Mouse (Mus musculus) lung, postnatal 0 days (tissue): ENCODE data around the gene Tnfaip1. TPM values are rescaled to one million over a fixed set of nuclear protein-coding genes. Genes with fewer than 3 reads are reported as not detected.

ENCODE experiments used
- ATAC-seq: fragments of 200-750 bp; cut with Nextera tagmentation; 2 replicates; pipeline ENCODE4 v1.8.0; 2017; ENCODE audit warnings: moderate library complexity
- DNase-seq: peaks from one replicate; pipeline ENCODE4 v3.0.0-alpha.2; 2016; ENCODE audit warnings: low spot score
- H3K27ac ChIP-seq: fragments of 300-500 bp; sonication (generic); 2 replicates; pipeline ENCODE4 v1.5.1; 2014; ENCODE audit warnings: antibody characterized with exemption, mild to moderate bottlenecking, low read length, mixed read lengths
- H3K27me3 ChIP-seq: fragments of 300-500 bp; sonication (generic); replicated peaks from 2 replicates; pipeline ENCODE4 v1.6.1; 2014; ENCODE audit warnings: low read length, mixed read lengths; ENCODE audit not compliant: insufficient read depth
- H3K36me3 ChIP-seq: fragments of 300-500 bp; sonication (generic); 2 replicates; pipeline ENCODE4 v1.6.1; 2014; ENCODE audit warnings: low read length, mixed read lengths; ENCODE audit not compliant: insufficient read depth
- H3K4me1 ChIP-seq: fragments of 300-500 bp; sonication (generic); 2 replicates; pipeline ENCODE4 v1.6.1; 2014; ENCODE audit warnings: antibody characterized with exemption, low read depth, low read length, mixed read lengths; ENCODE audit not compliant: insufficient read depth
- H3K4me2 ChIP-seq: fragments of 300-500 bp; sonication (generic); replicated peaks from 2 replicates; pipeline ENCODE4 v1.6.1; 2014; ENCODE audit warnings: low read depth, mild to moderate bottlenecking, low read length, moderate library complexity, mixed read lengths
- H3K4me3 ChIP-seq: fragments of 300-500 bp; sonication (generic); 2 replicates; pipeline ENCODE4 v1.5.1; 2014; ENCODE audit warnings: low read depth, low read length
- H3K9ac ChIP-seq: fragments of 300-500 bp; sonication (generic); replicated peaks from 2 replicates; pipeline ENCODE4 v1.6.1; 2014; ENCODE audit warnings: low read depth, mild to moderate bottlenecking
- H3K9me3 ChIP-seq: fragments of 300-500 bp; sonication (generic); 2 replicates; pipeline ENCODE4 v1.6.1; 2016; ENCODE audit warnings: low read length, mixed read lengths
- CTCF ChIP-seq: IDR thresholded peaks from 2 replicates; pipeline ENCODE4 v1.5.1; 2016; ENCODE audit warnings: antibody characterized with exemption, mild to moderate bottlenecking
- EP300 ChIP-seq: IDR thresholded peaks from 2 replicates; pipeline ENCODE4 v1.6.1; 2016; ENCODE audit warnings: antibody characterized with exemption, mild to moderate bottlenecking, control low read depth
- WGBS: fragments of 180-500 bp; shearing (Covaris S2); extraction: QIAGEN DNeasy Blood & Tissue Kit; methylation state at CpG from one replicate; pipeline ENCODE4 v1.1.7; 2014; 5-methylcytosine and 5-hydroxymethylcytosine counted together
- polyA plus RNA-seq: library from polyadenylated mRNA; unstranded; fragments of >200 nt; fragmentation: Nextera tagmentation; extraction: Ambion mirVana; gene quantifications from 2 replicates; pipeline ENCODE4 v1.2.1, GENCODE M21; 2015

The Tnfaip1 gene
- polyA plus RNA-seq, 1 experiment from 2014 or later = 96.6 TPM

- H3K36me3 ChIP-seq = peaks cover 5% of the 10 kb centered on the region
- H3K4me3 ChIP-seq = no peak overlapping the region
- H3K9me3 ChIP-seq = no peaks in the 10 kb centered on the region
- H3K9ac ChIP-seq = no peak overlapping the region
- TF ChIP-seq EP300 (no peak), CTCF (no peak)
- H3K27me3 ChIP-seq = no peaks in the 10 kb centered on the region
- ATAC-seq = no peak
- H3K27ac ChIP-seq = no peak overlapping the region
- H3K4me2 ChIP-seq = no peak overlapping the region
- 91% methylated on average over 8 of the region's 8 CpGs for WGBS
- DNase-seq = no peak
- peaks cover 1% of the 10 kb centered on the region; the same call in 1 of the 2 replicates for H3K4me1 ChIP-seq
These were observed 35.3 kb upstream of the Tnfaip1 start for GRCm38 (mm10) chr11:78571441-78571840.

- TF ChIP-seq EP300 = no peak
- no peak for TF ChIP-seq CTCF
- WGBS = 39% methylated on average over 3 of the region's 3 CpGs
- Histone ChIP-seq H3K27ac (peak overlapping the region; percentile 23; the same call in 1 of the 2 replicates), H3K27me3 (no peaks in the 10 kb centered on the region), H3K9me3 (no peaks in the 10 kb centered on the region), H3K4me1 (peaks cover 6% of the 10 kb centered on the region; the same call in 1 of the 2 replicates), H3K4me2 (no peak overlapping the region), H3K36me3 (peaks cover 5% of the 10 kb centered on the region), H3K4me3 (no peak overlapping the region), H3K9ac (no peak overlapping the region)
- ATAC-seq = no peak; the same call in 1 of the 2 replicates
- peak; percentile 22 for DNase-seq
These were observed 33.7 kb upstream of the Tnfaip1 start for GRCm38 (mm10) chr11:78569806-78570205.

GRCm38 (mm10) chr11:78568827-78569226 lies 32.7 kb upstream of the Tnfaip1 start:
- peaks cover 5% of the 10 kb centered on the region for H3K36me3 ChIP-seq
- H3K9me3 ChIP-seq = no peaks in the 10 kb centered on the region
- H3K27me3 ChIP-seq = no peaks in the 10 kb centered on the region
- peaks cover 6% of the 10 kb centered on the region; the same call in 1 of the 2 replicates for H3K4me1 ChIP-seq
- no peak overlapping the region for H3K4me2 ChIP-seq
- 82% methylated on average over 10 of the region's 10 CpGs for WGBS
- H3K27ac ChIP-seq = no peak overlapping the region
- DNase-seq (no peak), ATAC-seq (no peak)
- H3K9ac ChIP-seq = no peak overlapping the region
- TF ChIP-seq EP300 (no peak), CTCF (no peak)
- H3K4me3 ChIP-seq = no peak overlapping the region

- no peaks in the 10 kb centered on the region for H3K27me3 ChIP-seq
- DNase-seq = no peak
- H3K4me3 ChIP-seq = no peak overlapping the region
- TF ChIP-seq CTCF (no peak), EP300 (no peak)
- H3K4me2 ChIP-seq = no peak overlapping the region
- no peak for ATAC-seq
- no peaks in the 10 kb centered on the region for H3K9me3 ChIP-seq
- 71% methylated on average over 6 of the region's 6 CpGs for WGBS
- H3K27ac ChIP-seq = no peak overlapping the region
- no peak overlapping the region for H3K9ac ChIP-seq
- peaks cover 6% of the 10 kb centered on the region; the same call in 1 of the 2 replicates for H3K4me1 ChIP-seq
- no peaks in the 10 kb centered on the region; the same call in 1 of the 2 replicates for H3K36me3 ChIP-seq
These were observed 31.5 kb upstream of the Tnfaip1 start for GRCm38 (mm10) chr11:78567614-78568013.

- DNase-seq (peak; percentile 95), ATAC-seq (peak; percentile 96)
- H3K4me2 ChIP-seq = no peak overlapping the region
- 24% methylated on average over 6 of the region's 6 CpGs for WGBS
- no peaks in the 10 kb centered on the region for H3K27me3 ChIP-seq
- H3K4me3 ChIP-seq = no peak overlapping the region
- no peaks in the 10 kb centered on the region for H3K9me3 ChIP-seq
- H3K4me1 ChIP-seq = peaks cover 6% of the 10 kb centered on the region; the same call in 1 of the 2 replicates
- no peaks in the 10 kb centered on the region; the same call in 1 of the 2 replicates for H3K36me3 ChIP-seq
- H3K9ac ChIP-seq = no peak overlapping the region
- peak overlapping the region; percentile 85 for H3K27ac ChIP-seq
- no peak for TF ChIP-seq CTCF
- peak; percentile 100 for TF ChIP-seq EP300
These were observed 30.6 kb upstream of the Tnfaip1 start for GRCm38 (mm10) chr11:78566775-78567174.

GRCm38 (mm10) chr11:78560447-78560846 lies 24.3 kb upstream of the Tnfaip1 start:
- WGBS = 9% methylated on average over 4 of the region's 4 CpGs
- peak; percentile 86 for DNase-seq
- Histone ChIP-seq H3K27me3 (no peaks in the 10 kb centered on the region), H3K27ac (no peak overlapping the region), H3K36me3 (no peaks in the 10 kb centered on the region), H3K4me2 (no peak overlapping the region), H3K4me1 (no peaks in the 10 kb centered on the region), H3K9ac (no peak overlapping the region), H3K4me3 (no peak overlapping the region), H3K9me3 (no peaks in the 10 kb centered on the region)
- ATAC-seq = peak; percentile 74
- TF ChIP-seq CTCF (peak; percentile 93), EP300 (no peak)

GRCm38 (mm10) chr11:78557241-78557640 lies 21.1 kb upstream of the Tnfaip1 start:
- ATAC-seq (no peak; the same call in 1 of the 2 replicates), DNase-seq (no peak)
- H3K4me2 ChIP-seq = no peak overlapping the region

More at GRCm38 (mm10) chr11:78557241-78557640, 21.1 kb upstream of the Tnfaip1 start:
- Histone ChIP-seq H3K4me1 (no peaks in the 10 kb centered on the region), H3K36me3 (no peaks in the 10 kb centered on the region), H3K4me3 (no peak overlapping the region), H3K9ac (no peak overlapping the region), H3K9me3 (no peaks in the 10 kb centered on the region), H3K27ac (no peak overlapping the region), H3K27me3 (no peaks in the 10 kb centered on the region)
- 49% methylated on average over 8 of the region's 8 CpGs for WGBS
- TF ChIP-seq EP300 (no peak), CTCF (peak; percentile 71)
